Mouse (Mus musculus): ENCODE data around the gene Polg2.
"Not testable (repeated sequence)": the region's sequence is repeated elsewhere in the genome, so short reads cannot be mapped to it uniquely, and the experiment has no call there.

Polg2 gene

GRCm38 (mm10) chr11:106760511-106760910, 18.8 kb downstream of the Polg2 start:
- DNase-seq (ENCODE audit: low spot score) = no peak

GRCm38 (mm10) chr11:106759028-106759427, 20.3 kb downstream of the Polg2 start:
- no peak for DNase-seq (ENCODE audit: low spot score)

- no peak for DNase-seq (ENCODE audit: low spot score)
These were observed 23.8 kb downstream of the Polg2 start for GRCm38 (mm10) chr11:106755583-106755982.

- DNase-seq (ENCODE audit: low spot score) = no peak
These were observed 26.0 kb downstream of the Polg2 start for GRCm38 (mm10) chr11:106753314-106753713.

- no peak for DNase-seq (ENCODE audit: low spot score)
These were observed 27.2 kb downstream of the Polg2 start for GRCm38 (mm10) chr11:106752103-106752502.

GRCm38 (mm10) chr11:106751039-106752018, 28.0 kb downstream of the Polg2 start, which contains the start of gene Milr1:
TSS of gene Milr1 (plus strand) at chr11:106751226.
- DNase-seq (ENCODE audit: low spot score) = no peak

GRCm38 (mm10) chr11:106750121-106750751, 29.1 kb downstream of the Polg2 start, which contains the start of gene Pecam1:
TSS of gene Pecam1 (minus strand) at chr11:106750628.
- no peak for DNase-seq (ENCODE audit: low spot score)

GRCm38 (mm10) chr11:106749557-106750120, 29.7 kb downstream of the Polg2 start:
- not testable (repeated sequence) for DNase-seq (ENCODE audit: low spot score)

GRCm38 (mm10) chr11:106744949-106745348, 34.4 kb downstream of the Polg2 start:
- no peak for DNase-seq (ENCODE audit: low spot score)

GRCm38 (mm10) chr11:106742388-106742841, 36.9 kb downstream of the Polg2 start:
- no peak for DNase-seq (ENCODE audit: low spot score)

- DNase-seq (ENCODE audit: low spot score) = no peak
These were observed 37.5 kb downstream of the Polg2 start for GRCm38 (mm10) chr11:106741826-106742225.

GRCm38 (mm10) chr11:106741232-106741631, 38.1 kb downstream of the Polg2 start:
- DNase-seq (ENCODE audit: low spot score) = no peak

GRCm38 (mm10) chr11:106740724-106741123, 38.6 kb downstream of the Polg2 start:
- DNase-seq (ENCODE audit: low spot score) = not testable (repeated sequence)

GRCm38 (mm10) chr11:106739116-106739515, 40.2 kb downstream of the Polg2 start:
- DNase-seq (ENCODE audit: low spot score) = no peak

- no peak for DNase-seq (ENCODE audit: low spot score)
These were observed 42.1 kb downstream of the Polg2 start for GRCm38 (mm10) chr11:106737178-106737621.

GRCm38 (mm10) chr11:106736614-106737013, 42.7 kb downstream of the Polg2 start:
- DNase-seq (ENCODE audit: low spot score) = no peak

GRCm38 (mm10) chr11:106730714-106731113, 48.6 kb downstream of the Polg2 start:
- no peak for DNase-seq (ENCODE audit: low spot score)

GRCm38 (mm10) chr11:106729656-106730055, 49.7 kb downstream of the Polg2 start:
- no peak for DNase-seq (ENCODE audit: low spot score)

GRCm38 (mm10) chr11:106728402-106729366, 50.7 kb downstream of the Polg2 start:
- DNase-seq (ENCODE audit: low spot score) = no peak

GRCm38 (mm10) chr11:106727967-106728366, 51.4 kb downstream of the Polg2 start:
- no peak for DNase-seq (ENCODE audit: low spot score)

- not testable (repeated sequence) for DNase-seq (ENCODE audit: low spot score)
These were observed 54.5 kb downstream of the Polg2 start for GRCm38 (mm10) chr11:106724916-106725235.

All from urinary bladder, postnatal 25 days (tissue).